Comparison of ENCODE assay signal across 22 mouse cellular contexts in genomic region chr17:86531231-86531630, GRCm38 (mm10). TPM values are rescaled to one million over a fixed set of nuclear protein-coding genes. Genes with fewer than 3 reads are reported as not detected.
"Had no signal": no experiment of that assay in that cellular context is flagged by ENCODE, and none has a peak within 500 bp of the region (broad histone marks: within the 10 kb centered on the region; RNA-seq: fewer than 3 reads in every experiment).

No protein-coding gene starts in this region.

- DNase-seq: lung, adult 18-20 months; lung, embryonic 14.5 days; lung, postnatal 14 days; lung, postnatal 4 days; midbrain, embryonic 14.5 days; retina, postnatal 1 day; right cerebral cortex, adult 18-20 months; right cerebral cortex, postnatal 25 days; right cerebral cortex, postnatal 4 days; thymus, adult 2 months; thymus, postnatal 25 days; thymus, postnatal 4 days had no signal

- H3K9ac ChIP-seq: lung, embryonic 14.5 days; midbrain, embryonic 12.5 days; neural tube, embryonic 13.5 days; neural tube, embryonic 15.5 days; stomach, embryonic 15.5 days had no signal

- H3K9me3 ChIP-seq: midbrain, embryonic 10.5 days; midbrain, embryonic 12.5 days; neural tube, embryonic 13.5 days; neural tube, embryonic 15.5 days; stomach, embryonic 15.5 days had no signal

- H3K4me3 ChIP-seq: midbrain, embryonic 10.5 days; midbrain, embryonic 12.5 days; myocyte; neural tube, embryonic 13.5 days; neural tube, embryonic 15.5 days; stomach, embryonic 15.5 days had no signal

- H3K27ac ChIP-seq: midbrain, embryonic 10.5 days; midbrain, embryonic 12.5 days; neural tube, embryonic 13.5 days; neural tube, embryonic 15.5 days; stomach, embryonic 15.5 days; stomach, postnatal 0 days had no signal

- H3K27me3 ChIP-seq: midbrain, embryonic 12.5 days; neural tube, embryonic 13.5 days; neural tube, embryonic 15.5 days; stomach, embryonic 15.5 days had no signal

- ATAC-seq: midbrain, embryonic 16.5 days had no signal

- H3K4me2 ChIP-seq: lung, embryonic 14.5 days; midbrain, embryonic 12.5 days; neural tube, embryonic 13.5 days; neural tube, embryonic 15.5 days; stomach, embryonic 15.5 days had no signal

- H3K36me3 ChIP-seq: midbrain, embryonic 10.5 days; midbrain, embryonic 12.5 days; neural tube, embryonic 13.5 days; neural tube, embryonic 15.5 days; stomach, embryonic 15.5 days had no signal

RNA-seq across cellular contexts. Expression of gene Gm10309, which starts 26.2 kb away (rescaled TPM):
- total RNA-seq: megakaryocyte, adult 5-6 weeks; megakaryocyte-erythroid progenitor cell, adult 5-6 weeks had no signal
- polyA plus RNA-seq: thymus, adult 2 months had no signal
